Mouse (Mus musculus) granulocyte monocyte progenitor cell, adult 5-6 weeks (primary cell): ENCODE data around the gene Gm12830. TPM values are rescaled to one million over a fixed set of nuclear protein-coding genes. Genes with fewer than 3 reads are reported as not detected.

ENCODE experiments used
- ATAC-seq: replicated peaks from 2 replicates; pipeline ENCODE4 v1.8.0; 2016; ENCODE audit warnings: mild to moderate bottlenecking, moderate TSS enrichment, inconsistent platforms; ENCODE audit not compliant: poor library complexity, severe bottlenecking
- total RNA-seq, 2 experiments: library from RNA; stranded (forward) in 1 of 2; stranded (reverse) in 1 of 2; fragments of 200-712, 200-1000 nt in 1 of 2; fragments of >200 nt in 1 of 2; fragmentation: Nextera tagmentation in 1 of 2; gene quantifications; 2 replicates each; pipeline ENCODE4 v1.2.3; 2014 to 2017

Gm12830 gene
- total RNA-seq (2014; fragmentation: Nextera tagmentation) = not detected in 2 replicates
- total RNA-seq (2017) = not detected in 2 replicates

DNA sequence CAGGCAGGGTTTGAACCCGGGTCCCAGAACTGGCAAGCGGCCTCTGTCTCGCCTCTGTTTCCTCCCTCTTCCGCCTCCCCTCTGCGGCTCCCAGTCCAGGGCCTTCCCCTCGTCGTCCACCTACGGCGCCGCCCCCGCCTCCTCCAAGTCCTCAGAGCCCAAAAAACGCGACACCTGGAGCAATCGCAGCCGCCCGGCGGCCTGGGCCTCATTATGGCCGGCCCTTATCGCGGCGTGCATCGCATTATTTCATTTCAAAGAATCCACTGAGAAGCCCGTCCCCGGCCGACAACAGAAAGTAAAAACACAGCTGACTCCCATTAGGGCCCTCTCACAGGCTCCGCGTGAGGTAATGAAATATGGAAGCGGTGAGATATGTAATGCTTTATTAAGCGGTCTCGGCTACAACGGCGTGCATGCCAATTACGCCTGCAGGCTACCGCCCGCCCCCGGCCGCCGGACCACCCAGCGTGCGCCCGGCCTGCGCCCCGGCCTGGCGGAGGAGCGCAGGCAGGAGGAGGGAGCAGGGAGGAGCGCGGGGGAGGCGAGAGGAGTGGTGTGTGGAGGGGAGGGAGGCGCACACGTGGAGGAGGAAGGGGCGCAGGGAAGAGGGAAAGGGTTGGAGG lies at the start of gene Gm12830:
Gm12830 (plus strand) TSS at position 156 of the 626 bp plus-strand sequence.
- peak; percentile 76 for ATAC-seq

GRCm38 (mm10) chr4:114773316-114773715 lies 48.2 kb upstream of the Gm12830 start:
- ATAC-seq = no peak

DNA sequence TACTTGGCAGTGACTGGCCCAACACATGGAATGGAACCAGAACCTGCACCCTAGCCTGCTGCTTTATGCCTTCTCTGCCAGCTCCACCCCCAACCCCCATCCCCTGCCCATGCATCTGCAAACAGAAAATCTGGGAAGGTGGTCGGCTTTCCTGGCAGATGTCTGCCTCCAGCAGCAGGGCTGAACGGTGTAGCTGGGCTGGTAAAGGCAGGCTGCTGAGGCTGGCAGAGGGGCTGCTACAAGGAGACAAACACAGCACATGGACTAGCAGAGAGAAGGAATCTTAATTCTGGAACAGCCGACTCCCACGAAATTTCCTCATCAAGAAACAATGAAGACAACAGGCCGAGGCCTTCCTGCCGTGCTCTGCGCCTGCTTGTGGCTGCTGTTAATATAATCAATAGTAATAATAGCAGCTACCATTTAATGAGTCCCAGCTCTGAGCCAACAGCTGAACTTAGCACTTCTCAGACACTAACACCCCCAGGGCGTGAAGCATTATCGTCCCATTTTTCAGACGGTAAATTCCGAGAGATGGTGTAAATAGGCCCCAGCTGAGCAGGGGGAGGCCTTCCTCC lies 43.8 kb upstream of the Gm12830 start:
- ATAC-seq = no peak

DNA sequence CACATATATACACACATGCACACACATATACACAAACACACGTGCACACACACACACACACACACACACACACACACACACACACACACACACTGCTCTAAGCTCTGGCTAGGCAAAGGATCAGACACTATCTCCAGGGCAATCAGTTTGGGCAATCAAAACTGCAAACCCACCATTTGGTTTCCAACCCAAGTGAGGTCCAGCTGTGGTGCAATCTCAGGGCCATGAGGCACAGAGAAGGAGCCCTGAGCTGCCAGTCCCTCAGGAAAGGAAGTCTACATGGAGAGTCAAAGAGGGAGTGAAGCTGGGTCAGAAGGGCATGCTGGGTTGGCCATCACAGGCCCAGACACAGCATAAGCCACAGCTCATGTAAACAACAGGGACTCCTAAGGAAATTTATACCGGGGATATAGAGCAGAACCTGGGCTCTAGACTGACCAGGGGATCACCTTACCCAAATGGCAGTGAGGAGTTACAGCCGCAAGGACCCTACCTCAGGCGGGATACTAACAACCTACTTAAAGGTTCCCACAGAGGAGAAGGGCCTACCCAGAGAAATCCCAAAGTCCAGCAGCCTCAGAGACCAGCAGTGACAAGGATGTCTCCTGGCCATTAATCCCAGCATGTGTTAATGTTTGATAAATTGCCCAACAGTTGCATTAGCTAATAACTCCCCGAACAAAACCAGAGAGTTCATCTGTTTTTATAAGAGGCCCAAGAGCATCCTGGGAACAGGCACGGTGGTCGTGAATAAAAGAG lies 42.6 kb upstream of the Gm12830 start:
- peak; percentile 52 for ATAC-seq

DNA sequence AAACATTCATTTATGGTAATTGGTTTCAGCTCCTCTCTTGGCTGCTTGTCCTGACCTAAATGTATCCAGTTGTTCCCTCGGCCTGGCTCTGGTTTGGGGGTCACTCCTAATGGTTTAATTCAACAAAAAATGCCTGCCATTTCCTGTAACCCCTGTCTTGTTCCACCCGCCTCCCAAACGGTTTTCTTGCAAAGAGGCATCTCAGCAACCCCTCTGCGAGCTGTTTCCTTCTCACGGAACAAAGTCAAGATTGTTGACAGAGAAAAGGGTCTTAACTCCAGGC lies 42.1 kb upstream of the Gm12830 start:
- ATAC-seq = no peak

DNA sequence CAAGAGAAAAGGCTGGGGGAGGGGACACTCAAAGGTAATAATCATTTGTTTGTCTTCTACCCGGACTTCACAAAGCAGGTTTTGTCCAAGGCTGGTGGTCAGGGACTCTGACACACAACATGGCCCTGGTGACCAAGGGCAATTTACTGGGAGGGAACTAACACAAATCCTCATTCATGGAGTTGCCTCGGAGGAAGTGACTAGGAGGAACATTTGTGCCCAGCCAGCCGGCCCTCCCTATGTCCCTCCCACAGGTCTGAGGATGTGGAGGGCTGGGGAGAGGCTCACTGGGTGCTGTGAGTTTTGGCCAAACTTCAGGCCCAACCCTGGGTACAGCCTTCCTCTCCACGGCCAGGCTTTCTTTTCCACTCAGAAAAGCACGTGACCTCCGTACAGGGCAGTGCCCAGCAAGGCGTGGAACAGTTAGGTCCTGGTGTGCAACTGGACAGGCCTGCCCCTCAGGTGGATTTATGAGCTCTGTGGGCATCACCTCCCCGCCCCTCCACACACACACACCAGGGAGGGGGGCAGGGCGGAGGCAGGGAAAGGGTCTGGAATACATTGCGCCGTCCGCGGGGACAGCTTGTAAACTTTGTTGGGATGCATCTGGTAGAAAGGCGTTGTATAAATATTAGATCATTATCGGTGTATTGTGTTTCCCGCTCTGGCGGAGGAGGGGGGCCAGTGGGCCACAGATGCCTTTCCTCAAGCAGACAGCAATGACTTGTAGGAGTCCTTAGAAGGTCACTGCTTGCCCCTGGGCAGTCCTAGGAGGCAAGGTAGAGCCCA lies 41.6 kb upstream of the Gm12830 start:
- ATAC-seq = no peak

DNA sequence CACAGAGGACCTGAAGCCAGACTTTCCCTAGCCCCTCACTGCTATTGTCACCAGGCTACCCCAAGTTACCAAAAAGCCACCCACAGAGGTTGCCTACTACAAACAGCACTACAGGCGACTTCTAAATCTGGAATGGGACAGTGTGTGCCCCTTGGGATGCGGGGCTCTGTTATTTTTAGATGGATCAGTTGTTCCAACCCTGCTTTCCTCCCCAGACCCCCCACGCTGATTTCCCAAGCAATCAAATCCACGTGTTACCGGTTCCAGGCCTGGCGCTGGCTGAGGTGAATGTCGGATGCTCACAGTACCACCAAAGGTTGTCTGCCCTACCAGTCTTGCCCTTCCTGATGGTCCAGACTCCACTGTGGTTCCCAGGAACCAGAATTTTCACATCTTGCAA lies 38.7 kb upstream of the Gm12830 start:
- ATAC-seq = no peak

GRCm38 (mm10) chr4:114784735-114785134 lies 36.8 kb upstream of the Gm12830 start:
- ATAC-seq = no peak

DNA sequence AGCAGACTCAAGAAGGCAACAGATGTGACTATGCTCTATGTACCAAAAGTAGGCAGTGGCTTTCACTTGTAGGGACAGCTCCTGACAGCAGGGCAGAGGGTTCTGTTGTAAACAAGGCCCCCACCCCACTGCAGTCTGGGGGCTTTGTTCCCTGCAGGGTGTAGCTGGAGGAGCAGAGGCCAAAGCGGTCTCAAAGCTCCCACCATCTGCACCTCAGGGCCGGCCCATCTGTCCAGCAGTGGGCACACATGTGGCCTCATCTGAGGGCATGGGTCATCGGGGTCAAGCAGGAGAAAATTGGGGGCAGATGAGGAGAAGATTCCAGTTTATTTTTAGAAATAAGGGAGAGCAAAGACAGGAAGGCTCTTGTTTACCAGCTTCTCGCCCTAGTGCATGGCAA lies 32.7 kb upstream of the Gm12830 start:
- ATAC-seq = no peak

DNA sequence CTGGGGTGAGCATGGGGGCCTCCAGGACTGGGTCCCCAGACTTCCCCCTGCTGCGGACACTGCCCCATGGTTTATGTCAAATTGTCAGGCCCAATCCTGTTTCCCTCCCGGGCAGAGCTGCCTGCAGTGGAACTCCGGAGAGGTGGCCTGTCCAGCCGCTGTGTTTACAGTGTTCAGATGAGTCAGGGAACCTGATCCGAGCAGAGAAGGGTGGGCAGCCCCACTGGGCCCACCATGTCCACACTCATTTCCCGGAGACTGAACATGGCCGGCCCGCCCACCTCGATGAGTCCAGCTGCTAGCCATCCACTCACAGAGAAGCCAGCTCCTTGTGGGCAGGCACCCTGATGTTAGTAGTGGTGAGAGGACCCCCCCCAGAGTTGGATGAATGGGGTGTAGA lies 29.9 kb upstream of the Gm12830 start:
- ATAC-seq = no peak

- ATAC-seq = peak; percentile 56
Measured at GRCm38 (mm10) chr4:114793836-114794235, 27.7 kb upstream of the Gm12830 start.

DNA sequence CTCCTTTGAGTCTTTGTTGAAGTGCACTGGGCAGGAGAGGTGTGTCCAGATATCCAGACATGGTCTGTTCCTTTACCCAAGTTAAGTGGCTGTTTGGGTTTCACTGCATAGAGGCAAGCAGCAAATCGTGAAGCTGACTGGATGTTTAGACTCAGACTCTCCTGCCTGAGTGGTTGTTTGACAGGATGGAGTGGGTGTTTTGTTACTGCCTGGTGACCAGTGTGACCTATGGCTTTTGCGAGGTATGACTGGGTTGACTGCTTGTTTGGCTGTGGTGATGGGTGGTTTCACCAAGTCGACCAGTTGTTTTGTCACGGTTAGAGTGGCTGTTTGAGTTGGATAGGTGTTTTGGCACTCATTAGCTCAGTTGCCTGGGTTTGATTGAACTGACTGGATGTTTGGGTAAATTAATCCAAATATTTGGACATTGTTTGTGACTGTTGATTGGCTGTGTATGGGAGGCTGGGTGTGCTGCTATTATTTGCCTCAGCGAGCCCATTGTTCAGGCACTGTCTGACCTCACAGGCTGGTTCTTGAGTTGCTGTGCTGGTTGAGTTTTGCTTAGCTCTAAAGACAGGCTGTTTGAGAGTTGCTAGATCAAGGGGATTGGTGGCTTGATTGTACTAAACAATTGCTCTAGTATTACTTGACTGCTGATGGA lies 24.1 kb upstream of the Gm12830 start:
- no peak for ATAC-seq

DNA sequence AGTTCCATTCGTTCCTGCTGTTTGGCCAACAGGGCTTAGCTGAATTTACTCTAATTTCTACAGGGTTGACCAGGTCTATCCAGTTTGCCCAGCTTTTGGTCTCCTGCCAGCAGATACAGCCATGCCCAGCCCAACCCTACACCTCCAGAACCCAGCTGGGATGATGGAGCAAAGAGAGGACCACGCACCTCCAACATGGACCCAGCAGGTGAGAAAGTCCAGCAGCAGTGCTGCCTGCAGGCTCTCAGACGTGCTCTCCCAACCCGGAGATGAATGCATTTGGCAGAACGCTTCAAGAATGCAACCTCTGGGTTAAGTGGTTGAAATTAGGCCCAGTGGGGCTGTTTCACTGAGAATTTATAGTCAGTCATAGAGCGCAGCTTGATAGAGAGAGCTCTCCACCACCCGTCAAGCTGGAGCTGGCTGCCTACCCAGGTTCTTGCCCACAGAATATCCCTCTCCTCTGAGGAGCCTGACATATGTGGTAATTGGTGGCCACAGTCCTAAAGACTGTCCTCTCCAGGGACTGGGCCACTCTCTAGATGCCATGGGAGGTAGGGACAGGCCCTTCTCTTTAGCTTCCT lies 23.4 kb upstream of the Gm12830 start:
- ATAC-seq = no peak

GRCm38 (mm10) chr4:114804096-114804495 lies 17.4 kb upstream of the Gm12830 start:
- ATAC-seq = no peak

- ATAC-seq = no peak
Measured at GRCm38 (mm10) chr4:114818963-114819702, 2.4 kb upstream of the Gm12830 start.

DNA sequence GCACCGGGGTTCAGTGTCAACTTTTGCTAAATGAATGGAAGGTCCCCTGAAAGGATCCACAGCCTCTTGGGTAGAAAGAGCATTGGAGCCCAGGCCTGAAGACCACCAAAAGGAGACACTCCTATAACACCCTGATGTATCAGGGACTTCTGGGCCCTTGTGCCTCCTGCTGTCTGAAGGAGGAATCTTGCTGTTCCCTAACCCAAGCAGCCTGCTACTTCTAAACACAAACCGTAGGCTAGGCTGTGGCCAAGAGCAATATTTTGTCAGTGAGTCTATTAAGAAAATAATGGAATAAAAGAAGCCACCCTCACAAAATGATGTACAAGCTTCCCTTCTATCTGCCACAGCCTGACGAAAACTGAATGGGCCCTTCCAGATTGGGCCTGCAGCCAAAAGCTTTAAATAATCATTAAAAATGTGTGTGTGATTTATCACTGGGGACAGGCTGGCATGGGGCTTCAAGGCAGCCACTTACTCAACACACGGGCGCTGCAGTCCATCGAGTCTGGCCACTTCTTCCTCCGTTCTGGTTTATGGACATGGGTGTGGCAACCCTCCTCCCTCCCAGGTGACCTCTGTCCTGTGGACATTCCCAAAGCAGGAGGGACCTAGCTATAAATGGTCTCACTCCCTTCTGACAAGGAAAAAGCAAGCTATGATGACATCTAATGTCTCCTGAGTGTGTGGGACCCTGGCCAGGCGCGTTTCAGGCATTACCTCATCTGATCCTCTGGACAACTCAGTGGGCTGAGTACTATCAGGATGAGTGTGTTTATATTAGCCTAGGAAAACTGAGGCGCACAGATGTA lies 13.5 kb downstream of the Gm12830 start:
- ATAC-seq = no peak

GRCm38 (mm10) chr4:114841336-114841920 lies 19.9 kb downstream of the Gm12830 start:
- no peak for ATAC-seq

- no peak for ATAC-seq
Measured at GRCm38 (mm10) chr4:114842376-114842960, 20.9 kb downstream of the Gm12830 start.
